Mouse (Mus musculus): ENCODE data around the gene Sh3gl2.

Sh3gl2 gene

DNA sequence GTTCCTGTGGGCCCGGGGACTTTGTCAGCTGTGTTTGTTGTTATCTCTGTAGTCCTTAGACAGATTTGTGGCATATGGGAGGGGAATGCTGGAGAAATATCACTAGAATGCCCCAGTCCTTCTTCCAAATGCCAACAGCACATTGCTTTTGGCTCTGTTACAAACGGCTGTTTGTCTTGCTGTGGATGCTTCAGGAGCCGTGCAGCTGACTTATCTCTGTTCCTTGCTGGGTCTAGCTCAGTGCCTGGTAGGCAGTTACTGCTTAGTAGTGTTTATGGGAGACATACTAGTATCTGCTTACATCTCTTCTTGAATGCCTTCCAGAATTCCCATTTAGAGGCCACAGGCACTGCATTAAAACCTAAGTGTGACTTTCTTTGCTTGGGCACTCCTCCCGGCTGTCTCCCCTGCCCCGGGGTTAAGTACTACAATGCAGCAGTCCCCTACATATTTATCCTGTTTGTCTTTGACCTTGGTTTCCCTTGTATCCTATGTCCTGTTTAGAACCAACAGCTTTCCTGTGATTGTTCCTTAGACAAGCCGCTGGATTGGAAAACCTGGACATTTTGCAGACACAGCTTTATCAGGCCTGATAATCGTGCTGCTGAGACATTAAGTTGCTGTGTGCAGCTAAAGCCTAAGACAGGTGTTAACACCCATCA is 101.1 kb downstream of the Sh3gl2 start:
- DNase-seq (ENCODE audit: low read depth): no peak

DNA sequence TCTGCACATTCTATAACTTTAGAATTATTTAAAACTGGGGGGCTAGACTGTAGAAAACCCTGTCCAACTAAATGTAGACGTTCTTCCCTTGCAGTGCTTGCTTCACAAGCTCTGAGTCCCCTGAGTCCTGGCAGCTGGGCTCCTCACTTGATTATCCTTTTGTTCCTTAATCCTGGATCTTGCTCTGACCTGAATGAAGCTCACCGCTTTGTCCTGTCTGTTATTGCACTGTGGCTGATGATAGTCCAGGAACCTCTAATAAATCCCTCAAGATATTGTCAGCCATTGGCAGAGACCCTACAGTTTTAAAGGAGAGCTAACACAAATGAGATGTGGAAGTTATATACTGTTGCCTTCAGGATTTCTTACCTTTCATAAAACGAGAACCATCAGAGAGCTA is 114.2 kb downstream of the Sh3gl2 start:
- DNase-seq (ENCODE audit: low read depth): no peak

DNA sequence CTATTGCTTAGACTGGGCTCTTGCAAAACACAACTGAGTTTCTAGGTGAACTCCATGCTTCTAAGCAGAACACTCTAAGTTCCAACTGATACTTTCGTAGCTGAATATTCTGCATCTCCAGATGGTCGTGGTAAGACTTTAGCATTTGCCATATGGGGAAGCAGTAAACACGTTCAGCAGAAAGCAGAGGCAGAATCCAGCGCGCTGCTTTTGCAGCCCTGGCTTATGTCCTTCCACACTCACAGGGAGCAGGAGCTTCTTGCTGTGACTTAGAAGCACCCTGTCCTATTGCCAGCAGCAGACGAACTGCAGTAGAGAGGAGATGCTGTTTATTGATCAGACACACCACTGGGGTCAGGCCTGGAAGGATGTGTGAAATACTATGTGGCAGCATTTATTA is 120.5 kb downstream of the Sh3gl2 start:
- DNase-seq (ENCODE audit: low read depth): no peak

DNA sequence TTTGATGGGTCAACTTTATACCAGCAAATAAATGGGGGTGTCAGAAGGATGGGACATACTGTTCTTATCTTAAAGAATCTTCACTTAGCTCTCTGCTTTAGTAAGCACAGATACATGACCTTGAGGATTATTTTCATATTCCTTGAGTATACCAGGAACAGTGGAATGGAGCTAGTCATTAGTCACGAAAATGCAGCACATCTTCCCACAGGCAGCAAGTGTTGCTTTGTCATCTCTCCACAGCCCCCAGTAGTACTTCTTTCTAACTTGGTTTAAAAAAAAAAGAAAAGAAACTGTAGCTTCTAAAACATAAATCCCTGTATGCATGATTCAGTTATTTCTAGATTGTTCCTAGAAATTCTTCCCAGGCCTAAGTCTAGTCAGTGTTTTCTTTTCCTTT is 121.1 kb downstream of the Sh3gl2 start:
- no peak for DNase-seq (ENCODE audit: low read depth)

- DNase-seq (ENCODE audit: low read depth): no peak
Measured at GRCm38 (mm10) chr4:85334688-85335200, 129.8 kb downstream of the Sh3gl2 start.

GRCm38 (mm10) chr4:85336356-85336755 is 131.4 kb downstream of the Sh3gl2 start:
- no peak for DNase-seq (ENCODE audit: low read depth)

DNA sequence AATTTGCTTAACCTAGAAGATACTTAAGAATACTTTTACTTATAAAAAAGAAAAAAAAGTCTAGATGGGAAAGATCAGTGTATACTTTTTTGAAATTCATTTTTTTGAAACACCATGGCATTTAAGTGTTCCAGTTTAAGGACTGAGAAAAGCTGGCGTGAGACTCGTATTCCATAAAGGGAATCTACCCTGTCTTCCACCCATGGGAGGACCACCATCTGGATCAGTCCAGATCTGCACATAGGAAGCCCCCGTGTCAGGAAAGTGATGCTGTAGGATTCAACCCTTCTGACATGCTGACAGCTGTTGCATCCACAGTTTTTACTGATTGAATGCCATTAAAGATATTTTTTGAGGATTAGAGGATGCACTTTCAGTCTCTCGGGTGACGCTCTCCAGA is 134.2 kb downstream of the Sh3gl2 start:
- DNase-seq (ENCODE audit: low read depth): no peak

- DNase-seq (ENCODE audit: low read depth): no peak
Measured at GRCm38 (mm10) chr4:85340686-85341085, 135.8 kb downstream of the Sh3gl2 start.

GRCm38 (mm10) chr4:85345911-85346310 is 141.0 kb downstream of the Sh3gl2 start:
- DNase-seq (ENCODE audit: low read depth): no peak

DNA sequence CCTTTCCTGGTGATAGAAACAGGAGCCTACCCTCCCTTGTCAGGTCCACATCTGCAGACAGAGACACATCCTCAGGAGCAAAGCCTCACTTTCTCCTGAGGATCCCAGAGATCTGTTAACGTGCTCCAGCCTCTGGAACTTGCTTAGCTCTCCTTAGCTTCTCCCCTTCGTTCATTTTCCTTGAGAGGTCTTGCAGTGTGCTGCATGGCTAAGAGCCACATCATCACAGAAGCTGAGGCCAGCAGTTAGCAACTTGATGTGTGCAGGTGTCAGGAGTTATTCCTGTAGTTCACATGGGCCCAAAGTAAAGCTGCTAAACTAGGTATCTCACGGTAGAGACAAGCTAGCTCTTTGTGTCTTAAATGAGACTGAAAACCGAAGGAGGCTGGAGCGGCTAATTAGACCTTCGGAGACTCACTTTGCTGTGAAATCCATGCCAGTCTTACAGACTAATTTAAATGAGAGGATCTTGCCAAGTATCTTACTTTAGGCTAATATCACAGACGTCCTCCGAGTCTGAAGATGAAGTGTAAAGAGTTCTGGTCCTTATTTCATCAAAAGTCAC is 143.2 kb downstream of the Sh3gl2 start:
- DNase-seq (ENCODE audit: low read depth): no peak

DNA sequence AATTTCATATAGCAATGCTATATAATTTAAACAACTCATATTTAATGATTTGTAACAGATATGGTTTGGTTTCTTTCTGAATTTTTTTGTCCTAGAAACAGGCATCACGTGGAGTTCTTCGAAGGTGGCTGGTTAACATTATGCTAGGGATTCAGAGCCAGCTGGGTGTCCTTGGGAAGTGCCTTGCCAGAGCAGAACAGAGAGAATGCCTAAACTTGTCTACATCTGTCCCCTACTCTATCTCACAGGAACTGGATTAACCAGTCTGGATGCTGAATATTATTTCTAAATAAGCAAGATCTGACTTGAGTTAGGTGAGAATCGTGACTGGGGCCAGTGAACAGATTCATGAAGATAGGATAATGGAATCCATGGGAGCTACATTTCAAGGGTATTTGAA is 157.7 kb downstream of the Sh3gl2 start:
- DNase-seq (ENCODE audit: low read depth): no peak

- no peak for DNase-seq (ENCODE audit: low read depth)
Measured at GRCm38 (mm10) chr4:85363205-85363604, 158.3 kb downstream of the Sh3gl2 start.

- no peak for DNase-seq (ENCODE audit: low read depth)
Measured at GRCm38 (mm10) chr4:85371036-85371435, 166.1 kb downstream of the Sh3gl2 start.

DNA sequence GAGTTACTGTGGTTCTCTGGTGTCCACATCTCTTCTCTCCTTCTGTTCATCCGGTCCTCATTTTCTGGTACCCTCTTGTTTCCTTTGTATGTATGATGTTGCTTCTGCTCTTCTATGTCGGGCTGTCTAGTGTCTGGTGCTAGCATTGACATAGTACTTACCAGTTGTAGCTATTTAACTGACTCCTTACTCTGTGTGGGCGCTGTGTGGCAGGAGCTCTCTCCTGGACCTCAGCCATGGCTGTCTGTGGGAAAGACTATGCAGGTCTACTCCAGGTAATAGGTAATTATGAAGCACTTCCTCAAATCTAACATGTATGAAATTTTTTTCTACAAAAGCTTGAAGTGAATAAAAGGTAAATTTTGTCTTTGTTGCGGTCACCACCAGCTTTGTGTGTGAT is 169.9 kb downstream of the Sh3gl2 start:
- DNase-seq (ENCODE audit: low read depth): no peak

DNA sequence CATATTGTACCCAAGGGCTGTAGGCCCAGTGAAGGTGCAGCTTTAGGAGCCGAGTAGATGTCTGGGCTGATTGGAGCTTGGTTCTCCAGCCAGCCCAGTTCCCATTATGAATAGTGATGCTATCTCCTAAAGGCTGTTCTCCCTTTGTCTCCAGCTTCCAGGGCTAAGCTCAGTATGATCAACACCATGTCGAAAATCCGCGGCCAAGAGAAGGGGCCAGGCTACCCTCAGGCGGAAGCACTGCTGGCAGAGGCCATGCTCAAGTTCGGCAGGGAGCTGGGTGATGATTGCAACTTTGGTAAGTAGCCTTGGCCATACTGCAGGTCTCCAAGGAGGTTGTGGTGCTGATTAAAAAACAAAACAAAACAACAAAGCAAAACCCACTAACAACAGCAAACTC is 171.3 kb downstream of the Sh3gl2 start:
- no peak for DNase-seq (ENCODE audit: low read depth)

GRCm38 (mm10) chr4:85376610-85377009 is 171.7 kb downstream of the Sh3gl2 start:
- DNase-seq (ENCODE audit: low read depth): no peak

GRCm38 (mm10) chr4:85385241-85385640 is 180.3 kb downstream of the Sh3gl2 start:
- no peak for DNase-seq (ENCODE audit: low read depth)

DNA sequence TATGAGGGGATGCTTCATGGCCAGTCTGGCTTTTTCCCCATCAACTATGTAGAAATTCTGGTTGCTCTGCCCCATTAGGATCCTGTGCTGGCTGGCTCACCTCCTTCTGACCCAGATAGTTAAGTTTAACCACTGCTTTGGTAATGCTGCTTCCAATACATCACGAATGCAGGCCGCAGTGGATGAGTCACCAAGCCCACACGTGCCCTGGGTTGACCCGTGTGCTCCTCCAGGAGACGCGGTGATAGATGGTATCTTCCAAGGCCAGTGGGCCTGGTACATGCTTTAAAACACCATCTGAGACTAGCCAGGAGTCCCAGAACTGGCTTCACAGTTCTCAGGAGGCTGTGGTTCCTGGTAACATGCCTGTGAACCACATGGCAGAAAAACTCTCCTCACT is 182.8 kb downstream of the Sh3gl2 start:
- no peak for DNase-seq (ENCODE audit: low read depth)

GRCm38 (mm10) chr4:85391795-85392194 is 186.9 kb downstream of the Sh3gl2 start:
- no peak for DNase-seq (ENCODE audit: low read depth)

GRCm38 (mm10) chr4:85398765-85399164 is 193.8 kb downstream of the Sh3gl2 start:
- no peak for DNase-seq (ENCODE audit: low read depth)

DNA sequence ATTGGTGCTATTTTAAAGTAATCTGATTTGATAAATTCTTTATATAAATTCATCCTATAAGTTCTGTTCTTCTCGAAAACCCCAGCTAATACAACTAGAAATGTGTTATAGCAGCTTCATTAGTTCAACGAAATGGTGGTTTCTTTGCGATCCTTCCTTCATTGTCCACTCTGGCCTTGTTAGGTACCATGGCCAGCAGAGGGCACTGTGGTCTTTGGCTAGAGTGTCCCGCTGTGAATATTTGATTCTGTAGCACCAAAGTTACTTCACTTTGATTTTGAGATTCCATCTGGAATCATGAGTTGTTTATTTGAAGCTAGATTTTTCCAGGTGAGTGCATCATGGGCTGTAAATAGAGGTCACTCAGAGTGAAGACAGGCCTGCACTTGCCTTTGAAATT is 197.9 kb downstream of the Sh3gl2 start:
- peak; percentile 24 for DNase-seq (ENCODE audit: low read depth)

- peak; percentile 18 for DNase-seq (ENCODE audit: low read depth)
Measured at GRCm38 (mm10) chr4:85404424-85405194, 199.7 kb downstream of the Sh3gl2 start.

- no peak for DNase-seq (ENCODE audit: low read depth)
Measured at GRCm38 (mm10) chr4:85405276-85405675, 200.3 kb downstream of the Sh3gl2 start.

Measured in c-Kit-positive CD71-negative TER-119-negative erythroid progenitor cells, embryonic 14.5 days (primary cell).